Mouse (Mus musculus) heart, embryonic 15.5 days (tissue): ENCODE data around the gene Nuak2. TPM values are rescaled to one million over a fixed set of nuclear protein-coding genes. Genes with fewer than 3 reads are reported as not detected.

Source experiments
- ATAC-seq: fragments of 200-750 bp; cut with Nextera tagmentation; replicated peaks from 2 replicates; pipeline ENCODE4 v1.8.0; 2017; ENCODE audit warnings: low read depth, moderate TSS enrichment; ENCODE audit not compliant: insufficient number of reproducible peaks, insufficient read depth, low FRiP score
- H3K27ac ChIP-seq: fragments of 300-500 bp; sonication (generic); 2 replicates; pipeline ENCODE4 v1.5.1; 2015; ENCODE audit warnings: mild to moderate bottlenecking, inconsistent platforms
- H3K27me3 ChIP-seq: fragments of 300-500 bp; sonication (generic); 2 replicates; pipeline ENCODE4 v1.6.1; 2015; ENCODE audit warnings: inconsistent platforms
- H3K36me3 ChIP-seq: fragments of 300-500 bp; sonication (generic); 2 replicates; pipeline ENCODE4 v1.6.1; 2015; ENCODE audit warnings: mild to moderate bottlenecking, inconsistent platforms
- H3K4me1 ChIP-seq: fragments of 300-500 bp; sonication (generic); replicated peaks from 2 replicates; pipeline ENCODE4 v1.6.1; 2015; ENCODE audit warnings: inconsistent platforms
- H3K4me2 ChIP-seq: fragments of 300-500 bp; sonication (generic); 2 replicates; pipeline ENCODE4 v1.6.1; 2015; ENCODE audit warnings: inconsistent platforms, mild to moderate bottlenecking, moderate library complexity
- H3K4me3 ChIP-seq: fragments of 300-500 bp; sonication (generic); 2 replicates; pipeline ENCODE4 v1.5.1; 2015; ENCODE audit warnings: mild to moderate bottlenecking, inconsistent platforms
- H3K9ac ChIP-seq: fragments of 300-500 bp; sonication (generic); 2 replicates; pipeline ENCODE4 v1.6.1; 2015; ENCODE audit warnings: mild to moderate bottlenecking, inconsistent platforms
- H3K9me3 ChIP-seq: fragments of 300-500 bp; sonication (generic); replicated peaks from 2 replicates; pipeline ENCODE4 v1.6.1; 2016; ENCODE audit warnings: inconsistent platforms
- WGBS: fragments of 180-500 bp; shearing (Covaris S2); methylation state at CpG from one replicate; pipeline ENCODE4 v1.1.7; 2015; ENCODE audit warnings: mixed read lengths; 5-methylcytosine and 5-hydroxymethylcytosine counted together
- polyA plus RNA-seq: library from polyadenylated mRNA; unstranded; fragments of >200 nt; fragmentation: Nextera tagmentation; extraction: Ambion mirVana; gene quantifications from 2 replicates; pipeline ENCODE4 v1.2.1, GENCODE M21; 2015

The Nuak2 gene
- polyA plus RNA-seq, 1 experiment from 2014 or later, result 3.0 TPM

DNA sequence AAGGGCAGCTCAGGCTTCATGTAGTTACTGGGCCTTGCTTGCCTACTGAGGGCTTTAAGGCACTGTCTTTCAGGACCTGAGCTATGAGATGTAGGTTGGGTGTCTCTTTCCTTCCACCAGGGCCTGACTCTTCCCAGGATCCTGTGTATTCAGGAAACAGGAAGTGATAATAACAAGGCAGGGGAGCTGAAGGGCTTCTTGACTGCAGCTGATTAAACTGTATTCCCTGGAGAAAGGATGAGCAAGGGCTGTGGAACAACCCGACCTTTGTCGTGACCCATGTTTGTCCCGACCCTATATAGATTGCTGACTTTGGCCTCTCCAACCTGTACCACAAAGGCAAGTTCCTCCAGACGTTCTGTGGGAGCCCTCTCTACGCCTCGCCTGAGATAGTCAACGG lies 13.7 kb downstream of the Nuak2 start:
- H3K4me2 ChIP-seq, result no peak overlapping the region
- no peak overlapping the region for H3K9ac ChIP-seq
- H3K27me3 ChIP-seq, result 0 out of 2 replicates have a peak, but pooled peaks cover 2% of the 10 kb centered on the region
- H3K4me3 ChIP-seq, result no peak overlapping the region
- WGBS, result 76% methylated on average over 7 of the region's 7 CpGs
- H3K4me1 ChIP-seq, result peaks cover 21% of the 10 kb centered on the region
- ATAC-seq, result no peak
- H3K27ac ChIP-seq, result no peak overlapping the region
- no peaks in the 10 kb centered on the region for H3K9me3 ChIP-seq
- no peaks in the 10 kb centered on the region for H3K36me3 ChIP-seq

DNA sequence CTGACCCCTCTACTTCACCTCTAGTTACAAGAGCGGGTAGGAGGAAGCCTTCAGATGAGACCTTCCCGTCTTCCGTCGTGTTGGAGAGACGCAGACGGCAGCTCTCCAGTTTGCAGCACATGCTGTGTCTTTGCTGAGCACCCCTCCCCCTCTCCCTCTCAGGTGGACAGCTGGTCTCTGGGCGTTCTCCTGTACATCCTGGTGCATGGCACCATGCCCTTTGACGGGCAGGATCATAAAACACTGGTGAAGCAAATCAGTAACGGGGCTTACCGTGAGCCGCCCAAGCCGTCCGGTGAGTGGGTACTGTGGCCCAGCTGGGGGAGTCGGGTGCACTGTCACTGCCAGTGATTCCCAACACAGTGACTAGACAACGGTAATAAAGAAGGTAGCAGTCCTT lies 14.5 kb downstream of the Nuak2 start:
- Histone ChIP-seq H3K27ac (no peak overlapping the region), H3K9me3 (no peaks in the 10 kb centered on the region), H3K9ac (no peak overlapping the region), H3K36me3 (no peaks in the 10 kb centered on the region), H3K4me2 (no peak overlapping the region), H3K27me3 (0 out of 2 replicates have a peak, but pooled peaks cover 2% of the 10 kb centered on the region), H3K4me3 (no peak overlapping the region), H3K4me1 (peaks cover 29% of the 10 kb centered on the region)
- whole genome bisulfite sequencing, result 86% methylated on average over 15 of the region's 15 CpGs
- ATAC-seq, result no peak

DNA sequence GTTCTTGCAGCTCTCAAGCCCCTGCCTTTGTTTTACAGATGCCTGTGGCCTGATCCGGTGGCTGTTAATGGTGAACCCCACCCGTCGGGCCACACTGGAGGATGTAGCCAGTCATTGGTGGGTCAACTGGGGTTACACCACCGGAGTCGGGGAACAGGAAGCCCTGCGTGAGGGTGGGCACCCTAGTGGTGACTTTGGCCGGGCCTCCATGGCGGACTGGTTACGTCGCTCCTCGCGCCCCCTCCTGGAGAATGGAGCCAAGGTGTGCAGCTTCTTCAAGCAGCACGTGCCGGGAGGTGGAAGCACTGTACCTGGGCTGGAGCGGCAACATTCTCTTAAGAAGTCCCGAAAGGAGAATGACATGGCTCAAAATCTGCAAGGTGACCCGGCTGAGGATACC lies 15.4 kb downstream of the Nuak2 start:
- no peak for ATAC-seq
- H3K27me3 ChIP-seq, result 0 out of 2 replicates have a peak, but pooled peaks cover 2% of the 10 kb centered on the region
- H3K4me1 ChIP-seq, result peaks cover 34% of the 10 kb centered on the region
- no peaks in the 10 kb centered on the region for H3K36me3 ChIP-seq
- H3K27ac ChIP-seq, result no peak overlapping the region
- H3K9me3 ChIP-seq, result no peaks in the 10 kb centered on the region
- WGBS, result 86% methylated on average over 17 of the region's 17 CpGs
- no peak overlapping the region for H3K4me3 ChIP-seq
- H3K4me2 ChIP-seq, result no peak overlapping the region
- H3K9ac ChIP-seq, result no peak overlapping the region

DNA sequence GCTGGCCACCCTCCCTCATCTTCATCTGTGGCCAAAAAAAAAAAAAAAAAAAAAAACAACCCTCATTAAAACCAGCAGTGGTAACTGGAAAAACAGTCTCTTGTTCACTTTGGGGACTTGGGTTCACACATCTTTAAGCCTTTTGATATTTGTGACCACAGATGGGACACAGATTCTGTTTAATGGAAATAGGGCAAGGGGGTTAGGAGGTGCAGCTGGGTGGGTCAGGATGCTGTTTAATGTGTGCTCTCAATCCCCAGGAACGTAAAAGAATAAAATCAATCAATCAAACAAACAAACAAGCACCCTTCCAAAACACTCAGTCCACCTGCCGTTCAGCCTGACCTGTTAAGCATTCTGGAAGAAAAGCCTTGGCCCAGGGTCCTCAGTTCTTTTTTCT lies 17.3 kb downstream of the Nuak2 start:
- Histone ChIP-seq H3K27ac (0 out of 2 replicates have a peak overlapping the region, but pooled peaks have one; percentile 62), H3K27me3 (0 out of 2 replicates have a peak, but pooled peaks cover 2% of the 10 kb centered on the region), H3K4me3 (no peak overlapping the region), H3K9me3 (no peaks in the 10 kb centered on the region), H3K9ac (no peak overlapping the region), H3K4me1 (peaks cover 41% of the 10 kb centered on the region), H3K36me3 (no peaks in the 10 kb centered on the region), H3K4me2 (no peak overlapping the region)
- 26% methylated on average over 2 of the region's 2 CpGs for WGBS
- no peak for ATAC-seq

DNA sequence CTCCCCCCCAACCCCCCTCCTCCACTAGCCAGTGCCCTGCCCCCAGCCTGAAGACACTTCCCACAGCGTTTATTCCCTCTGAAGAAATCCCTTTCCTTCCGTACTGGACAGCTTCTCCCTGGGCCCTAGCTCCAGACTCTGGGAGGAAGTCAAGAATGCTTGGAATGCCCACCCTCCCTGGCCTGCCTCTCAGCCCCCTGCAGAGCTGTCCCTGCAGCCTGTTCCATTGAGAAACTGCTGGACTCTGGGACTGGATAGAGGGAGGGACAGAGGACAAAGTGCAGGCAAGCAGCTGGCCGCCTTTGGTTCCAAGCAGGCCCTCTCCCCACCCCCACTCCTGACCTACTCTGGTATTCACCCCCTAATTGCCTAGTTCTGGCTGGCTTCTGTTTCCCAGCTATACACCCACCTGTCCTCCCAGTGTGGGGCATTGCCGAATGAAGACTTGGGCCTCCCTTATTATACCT lies 17.8 kb downstream of the Nuak2 start:
- Histone ChIP-seq H3K27me3 (0 out of 2 replicates have a peak, but pooled peaks cover 2% of the 10 kb centered on the region), H3K4me3 (no peak overlapping the region), H3K4me2 (no peak overlapping the region), H3K27ac (peak overlapping the region; percentile 62), H3K36me3 (no peaks in the 10 kb centered on the region), H3K9ac (no peak overlapping the region), H3K4me1 (peaks cover 45% of the 10 kb centered on the region), H3K9me3 (no peaks in the 10 kb centered on the region)
- WGBS, result 10% methylated on average over 4 of the region's 4 CpGs
- peak; percentile 87 for ATAC-seq

DNA sequence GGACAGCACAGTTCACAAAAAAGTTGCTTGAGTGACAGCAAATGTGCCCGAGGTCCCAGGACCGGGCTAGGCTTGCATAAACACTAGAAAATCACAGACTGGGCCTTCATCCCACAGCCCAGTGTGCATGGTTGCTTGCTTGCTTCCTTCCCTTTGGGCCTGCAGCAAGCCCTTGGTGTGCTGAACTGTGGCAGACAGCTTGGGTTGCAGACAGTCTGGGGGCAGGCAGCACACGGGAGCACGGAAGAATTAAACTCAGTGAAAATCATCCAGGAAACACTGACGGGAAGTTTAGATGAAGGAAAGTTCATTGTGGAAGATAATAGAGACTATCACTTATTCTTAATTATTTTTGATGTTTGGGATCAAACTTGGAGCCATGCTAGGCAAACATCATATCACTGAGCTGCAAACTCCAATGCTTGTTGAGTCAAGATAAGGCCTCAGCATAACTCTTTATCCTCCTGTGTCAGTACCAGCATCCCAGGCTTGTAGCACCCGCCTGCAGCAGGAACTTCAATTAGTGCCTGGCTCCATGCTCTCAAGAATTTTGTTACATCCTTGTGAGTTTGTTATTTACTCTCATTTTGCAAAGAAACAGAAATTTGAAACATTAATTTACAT lies 18.4 kb downstream of the Nuak2 start:
- Histone ChIP-seq H3K9ac (no peak overlapping the region), H3K9me3 (no peaks in the 10 kb centered on the region)

DNA sequence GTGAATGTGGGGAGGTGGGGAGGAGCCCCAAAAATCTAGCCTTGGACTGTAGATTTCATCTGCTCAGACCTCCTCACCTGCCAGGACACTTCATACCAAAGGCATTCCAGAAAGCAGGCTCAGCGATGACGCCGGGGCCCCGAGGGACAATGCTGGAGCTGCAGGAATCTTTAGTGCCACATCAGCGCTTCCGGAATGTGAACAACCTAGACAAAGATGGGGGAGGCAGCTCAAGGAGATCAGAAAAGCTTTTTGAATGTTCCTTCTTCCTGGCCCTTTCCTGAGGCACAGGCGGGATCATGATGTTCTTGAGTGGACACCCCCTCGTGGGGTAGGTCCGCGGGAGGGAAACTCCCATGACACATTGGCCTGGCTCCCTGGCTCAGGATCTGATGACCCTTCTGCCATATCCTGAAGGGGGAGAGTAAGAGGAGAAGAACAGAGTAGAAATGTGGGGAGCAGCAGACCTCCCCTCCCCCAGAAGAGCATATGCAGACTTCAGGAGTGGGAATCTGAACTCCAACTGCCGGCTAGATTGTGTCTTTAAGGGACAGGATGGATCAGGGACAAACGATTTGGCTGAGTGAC lies 19.5 kb downstream of the Nuak2 start:
- Histone ChIP-seq H3K4me3 (no peak overlapping the region), H3K27me3 (no peaks in the 10 kb centered on the region), H3K9me3 (no peaks in the 10 kb centered on the region), H3K9ac (no peak overlapping the region), H3K4me2 (no peak overlapping the region), H3K27ac (0 out of 2 replicates have a peak overlapping the region, but pooled peaks have one; percentile 18), H3K36me3 (no peaks in the 10 kb centered on the region), H3K4me1 (peaks cover 45% of the 10 kb centered on the region)
- WGBS, result 34% methylated on average over 12 of the region's 12 CpGs
- ATAC-seq, result no peak

More for the DNA sequence above, 18.4 kb downstream of the Nuak2 start:
- WGBS, result 30% methylated on average over 6 of the region's 6 CpGs
- Histone ChIP-seq H3K4me1 (peaks cover 45% of the 10 kb centered on the region), H3K36me3 (no peaks in the 10 kb centered on the region), H3K4me3 (no peak overlapping the region), H3K27me3 (0 out of 2 replicates have a peak, but pooled peaks cover 2% of the 10 kb centered on the region), H3K4me2 (no peak overlapping the region), H3K27ac (peak overlapping the region; percentile 62)
- ATAC-seq, result 0 out of 2 replicates have a peak, but pooled peaks have one; percentile 6

DNA sequence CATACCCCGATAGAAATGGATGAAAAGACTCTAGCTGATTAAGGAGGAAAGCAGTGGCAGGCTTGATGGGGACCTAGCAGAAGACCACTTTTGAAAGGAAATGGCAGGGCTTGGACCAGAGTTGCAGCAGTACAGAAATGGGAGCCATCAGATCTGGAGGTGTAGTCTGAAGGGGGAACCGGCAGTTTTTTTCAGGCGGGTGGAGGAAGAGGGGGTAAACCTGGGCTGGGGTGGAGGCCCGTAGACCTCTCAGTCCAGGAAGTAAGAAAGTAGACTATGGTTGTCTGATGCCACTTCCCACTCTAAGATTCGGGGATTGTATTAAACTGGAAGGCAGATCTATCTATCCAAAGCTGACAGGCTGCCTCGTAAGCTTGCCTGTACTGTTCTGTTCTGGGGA lies 21.0 kb downstream of the Nuak2 start:
- Histone ChIP-seq H3K9ac (no peak overlapping the region), H3K4me1 (peaks cover 52% of the 10 kb centered on the region), H3K27me3 (no peaks in the 10 kb centered on the region), H3K4me2 (no peak overlapping the region), H3K36me3 (no peaks in the 10 kb centered on the region), H3K27ac (no peak overlapping the region), H3K4me3 (no peak overlapping the region), H3K9me3 (no peaks in the 10 kb centered on the region)
- 55% methylated on average over 6 of the region's 6 CpGs for WGBS
- ATAC-seq, result no peak

DNA sequence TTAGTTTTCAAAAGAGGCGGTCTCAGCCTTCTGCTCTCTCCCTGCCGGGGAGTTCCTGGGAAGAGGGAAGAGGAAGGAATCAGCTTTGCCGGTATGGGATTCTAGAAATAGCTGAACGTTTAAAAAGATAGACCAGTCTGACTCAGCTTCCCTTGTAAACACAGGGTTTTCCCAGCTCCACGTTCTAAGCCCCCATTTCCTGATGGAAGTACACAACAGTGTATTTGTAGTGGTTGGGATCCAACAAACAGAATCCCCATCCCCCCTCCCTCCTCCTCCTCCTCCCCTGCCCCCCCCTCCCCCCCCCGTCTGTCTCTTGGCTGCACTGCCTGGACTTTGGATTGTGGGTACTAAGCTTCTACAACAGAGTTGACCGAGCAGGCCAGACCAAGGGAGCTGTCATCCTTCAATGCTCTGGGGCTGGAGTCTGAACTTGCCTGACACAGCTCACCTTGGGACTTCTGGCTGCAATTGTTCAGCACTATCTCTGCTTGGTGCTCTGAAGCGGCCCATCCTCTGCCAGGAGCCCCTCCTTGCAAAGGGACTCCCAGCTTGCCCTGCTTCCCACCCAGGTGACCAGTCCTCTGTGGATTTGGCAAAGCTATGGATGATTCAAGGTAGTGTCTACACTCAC lies 22.2 kb downstream of the Nuak2 start:
- H3K27me3 ChIP-seq, result no peaks in the 10 kb centered on the region
- H3K9ac ChIP-seq, result no peak overlapping the region
- no peaks in the 10 kb centered on the region for H3K9me3 ChIP-seq
- 28% methylated on average over 8 of the region's 8 CpGs for WGBS
- H3K4me1 ChIP-seq, result peaks cover 53% of the 10 kb centered on the region
- no peak for ATAC-seq
- H3K4me2 ChIP-seq, result no peak overlapping the region
- no peak overlapping the region for H3K4me3 ChIP-seq
- no peak overlapping the region for H3K27ac ChIP-seq
- no peaks in the 10 kb centered on the region for H3K36me3 ChIP-seq

DNA sequence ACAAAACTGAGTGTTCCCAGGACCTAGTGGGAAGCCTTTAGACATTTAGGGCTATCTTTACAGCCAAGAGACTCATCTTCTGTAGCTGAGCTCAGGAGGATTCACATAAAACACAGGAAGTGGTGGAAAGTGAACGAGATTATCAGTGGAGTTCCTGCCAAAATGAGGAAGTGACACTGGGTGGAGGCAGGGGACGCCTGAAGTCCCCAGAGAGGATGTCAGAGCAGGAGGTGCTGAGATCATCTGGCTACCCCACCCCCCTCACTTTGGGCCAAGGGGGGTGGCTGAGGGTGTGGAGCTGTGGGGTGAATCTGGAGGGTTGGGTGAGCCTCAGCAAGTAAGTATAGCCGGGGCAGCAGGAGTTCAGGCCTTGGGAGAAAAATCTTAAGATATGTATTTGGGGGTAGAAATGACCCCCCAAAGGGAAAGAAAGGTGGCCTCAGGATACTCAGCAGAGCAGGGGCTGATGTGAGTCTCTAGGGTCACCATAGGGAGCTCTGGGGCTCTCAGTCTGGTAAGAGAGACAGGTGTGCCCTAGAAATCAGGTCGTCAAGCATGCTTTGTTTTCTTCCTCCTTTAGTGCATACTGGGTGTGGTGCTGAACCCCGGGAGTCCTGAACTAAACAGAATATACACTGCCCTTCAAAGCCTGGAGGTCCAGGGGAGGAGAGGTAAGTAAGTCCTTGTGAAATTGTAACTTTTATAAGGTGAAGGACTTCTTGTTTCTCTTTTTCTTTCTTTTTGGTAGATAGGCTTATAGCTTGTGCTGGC lies 26.0 kb downstream of the Nuak2 start:
- peaks cover 36% of the 10 kb centered on the region for H3K4me1 ChIP-seq
- no peaks in the 10 kb centered on the region for H3K27me3 ChIP-seq
- no peaks in the 10 kb centered on the region for H3K9me3 ChIP-seq
- H3K36me3 ChIP-seq, result no peaks in the 10 kb centered on the region
- WGBS, result 27% methylated on average over 5 of the region's 5 CpGs
- H3K4me2 ChIP-seq, result no peak overlapping the region
- ATAC-seq, result peak; percentile 40; the same call in 1 of the 2 replicates
- no peak overlapping the region for H3K9ac ChIP-seq
- peak overlapping the region; percentile 57 for H3K27ac ChIP-seq
- H3K4me3 ChIP-seq, result no peak overlapping the region

DNA sequence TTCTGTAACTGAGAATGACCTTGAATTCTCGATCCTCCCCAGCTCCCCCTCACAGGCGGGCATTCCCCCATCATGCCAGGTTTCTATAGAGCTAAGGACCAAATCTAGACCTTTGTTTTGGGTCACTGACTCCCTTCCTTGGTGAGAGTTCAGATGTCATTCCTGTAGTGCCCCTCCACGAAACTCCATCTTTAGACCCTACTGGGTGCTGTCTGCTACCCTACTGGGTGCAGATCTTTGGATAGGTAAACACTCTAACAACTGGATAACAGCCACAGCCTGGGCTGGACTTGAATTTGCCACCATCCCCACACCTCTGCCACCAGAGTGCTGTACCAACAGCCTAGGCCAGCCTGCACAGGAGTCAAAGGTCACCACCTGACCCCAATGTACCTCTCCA lies 26.6 kb downstream of the Nuak2 start:
- Histone ChIP-seq H3K4me2 (no peak overlapping the region), H3K27me3 (no peaks in the 10 kb centered on the region), H3K4me3 (no peak overlapping the region), H3K36me3 (no peaks in the 10 kb centered on the region), H3K9ac (no peak overlapping the region), H3K27ac (peak overlapping the region; percentile 57; the same call in 1 of the 2 replicates), H3K9me3 (no peaks in the 10 kb centered on the region), H3K4me1 (peaks cover 32% of the 10 kb centered on the region; the same call in 1 of the 2 replicates)
- 69% methylated on average over 3 of the region's 3 CpGs for whole genome bisulfite sequencing
- ATAC-seq, result no peak
